In the genomic region with DNA sequence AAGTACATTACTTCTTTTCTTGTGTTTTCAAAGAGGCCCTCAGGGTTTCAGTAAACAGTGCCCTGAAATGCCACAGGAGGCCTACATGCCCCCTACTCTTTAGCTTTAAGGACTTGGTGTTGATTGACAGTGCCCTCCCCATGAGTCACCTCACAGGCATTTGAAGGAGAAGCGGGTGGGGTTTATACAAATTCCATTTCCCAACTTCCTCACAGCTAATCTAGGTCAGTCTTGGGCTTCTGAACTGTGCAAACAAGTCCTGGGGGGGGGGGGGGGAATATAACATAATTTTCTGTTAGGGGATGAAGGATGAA, we compare ENCODE assay signal across 9 mouse cellular contexts. TPM values are rescaled to one million over a fixed set of nuclear protein-coding genes. Genes with fewer than 3 reads are reported as not detected.
DNase-seq lines count a peak whose midpoint lies in the region; ATAC-seq and TF ChIP-seq lines count a peak whose summit lies in the region.
"Had no signal": no experiment of that assay in that cellular context is flagged by ENCODE, and none has a peak within 500 bp of the region (broad histone marks: within the 10 kb centered on the region; RNA-seq: fewer than 3 reads in every experiment).

No protein-coding gene starts in this region.

- H3K9me3 ChIP-seq in heart, postnatal 0 days (replicated peaks; ENCODE audit: control insufficient read depth, low read length) = no peaks in the 10 kb centered on the region
- H3K9me3 ChIP-seq in heart, embryonic 12.5 days (replicated peaks) = no peaks in the 10 kb centered on the region
- no peaks in the 10 kb centered on the region for H3K9me3 ChIP-seq in lung, embryonic 16.5 days (ENCODE audit: control insufficient read depth, low read length)

- H3K4me1 ChIP-seq in heart, postnatal 0 days (ENCODE audit: control insufficient read depth, insufficient read depth) = no peaks in the 10 kb centered on the region
- H3K4me1 ChIP-seq in heart, embryonic 12.5 days (replicated peaks) = peaks cover 9% of the 10 kb centered on the region
- peaks cover 34% of the 10 kb centered on the region for H3K4me1 ChIP-seq in bone marrow macrophage, adult 2 months (ENCODE audit: control insufficient read depth, insufficient read depth, low read length)
- H3K4me1 ChIP-seq in lung, embryonic 16.5 days (replicated peaks; ENCODE audit: control insufficient read depth, insufficient read depth, low read length) = peaks cover 7% of the 10 kb centered on the region; the same call in 1 of the 2 replicates

- no peak overlapping the region for H3K27ac ChIP-seq in heart, postnatal 0 days (ENCODE audit: low read depth)
- no peak overlapping the region for H3K27ac ChIP-seq in heart, embryonic 12.5 days (ENCODE audit: poor library complexity, severe bottlenecking)
- H3K27ac ChIP-seq in bone marrow macrophage, adult 2 months (ENCODE audit: insufficient read depth, low read depth, low read length) = peak overlapping the region; percentile 100
- H3K27ac ChIP-seq in lung, embryonic 16.5 days (ENCODE audit: low read length) = peak overlapping the region; percentile 95

- WGBS in heart, postnatal 0 days = 4% methylated on average over 1 of the region's 1 CpGs
- WGBS in heart, embryonic 12.5 days = 8% methylated on average over 1 of the region's 1 CpGs
- 24% methylated on average over 1 of the region's 1 CpGs for WGBS in lung, embryonic 16.5 days

- peak; percentile 54; the same call in 1 of the 2 replicates for ATAC-seq in heart, postnatal 0 days (ENCODE audit: insufficient read depth, low read depth)
- ATAC-seq in heart, embryonic 12.5 days (ENCODE audit: insufficient number of reproducible peaks, low FRiP score) = no peak
- peak; percentile 88 for ATAC-seq in lung, embryonic 16.5 days (ENCODE audit: low read depth)

- TF ChIP-seq EP300 in heart, postnatal 0 days (IDR thresholded peaks at IDR 0.05; ENCODE audit: low read depth) = no peak

- H3K9ac ChIP-seq in heart, postnatal 0 days (replicated peaks; ENCODE audit: low read depth, low read length) = no peak overlapping the region
- H3K9ac ChIP-seq in heart, embryonic 12.5 days = no peak overlapping the region
- no peak overlapping the region for H3K9ac ChIP-seq in lung, embryonic 16.5 days (ENCODE audit: low read length)

- H3K27me3 ChIP-seq in heart, postnatal 0 days (ENCODE audit: control insufficient read depth, insufficient read depth, low read length) = no peaks in the 10 kb centered on the region
- H3K27me3 ChIP-seq in heart, embryonic 12.5 days (replicated peaks) = no peaks in the 10 kb centered on the region
- no peaks in the 10 kb centered on the region for H3K27me3 ChIP-seq in lung, embryonic 16.5 days (ENCODE audit: control insufficient read depth, insufficient read depth, low read depth, low read length)

- DNase-seq in heart, postnatal 0 days (ENCODE audit: low spot score) = no peak
- peak; percentile 51 for DNase-seq in A20 (ENCODE audit: low read depth, low spot score)
- DNase-seq in left cerebral cortex, postnatal 4 days = no peak
- no peak for DNase-seq in gastrocnemius, adult 18-20 months (ENCODE audit: low spot score)
- DNase-seq in cerebellum, adult 18-20 months = no peak

- TF ChIP-seq CTCF in heart, postnatal 0 days (IDR thresholded peaks at IDR 0.05; ENCODE audit: low read depth) = no peak
- no peak for TF ChIP-seq CTCF in bone marrow macrophage, adult 2 months (IDR thresholded peaks at IDR 0.05; ENCODE audit: low read depth, low read length)

- H3K4me3 ChIP-seq in heart, postnatal 0 days (ENCODE audit: low read depth, low read length) = no peak overlapping the region
- H3K4me3 ChIP-seq in heart, embryonic 12.5 days = no peak overlapping the region
- peak overlapping the region; percentile 87 for H3K4me3 ChIP-seq in bone marrow macrophage, adult 2 months (ENCODE audit: insufficient read depth, low read length)
- H3K4me3 ChIP-seq in lung, embryonic 16.5 days (ENCODE audit: low read length) = no peak overlapping the region

- H3K36me3 ChIP-seq in heart, postnatal 0 days (replicated peaks; ENCODE audit: control insufficient read depth, insufficient read depth, low read length) = no peaks in the 10 kb centered on the region
- H3K36me3 ChIP-seq in heart, embryonic 12.5 days = no peaks in the 10 kb centered on the region
- H3K36me3 ChIP-seq in lung, embryonic 16.5 days (ENCODE audit: control insufficient read depth, insufficient read depth, low read length) = peaks cover 7% of the 10 kb centered on the region; the same call in 1 of the 2 replicates

- intact Hi-C loops in left cerebral cortex, postnatal 4 days (cut with DNase I) = no loop called here

- no peak for TF ChIP-seq POLR2A in bone marrow macrophage, adult 2 months (IDR thresholded peaks at IDR 0.05; ENCODE audit: borderline replicate concordance, low read depth, low read length)

- H3K4me2 ChIP-seq in heart, postnatal 0 days (ENCODE audit: low read depth, low read length) = no peak overlapping the region
- no peak overlapping the region for H3K4me2 ChIP-seq in heart, embryonic 12.5 days
- no peak overlapping the region for H3K4me2 ChIP-seq in lung, embryonic 16.5 days (ENCODE audit: low read depth, low read length)

RNA-seq across cellular contexts. Expression of gene Mpeg1, which starts 3.1 kb away (rescaled TPM):
- total RNA-seq in heart, postnatal 0 days (2014; rRNA removed; ENCODE audit: low replicate concordance) = 0.46 and 3.6 TPM in 2 replicates
- polyA plus RNA-seq in heart, postnatal 0 days (2015; fragmentation: Nextera tagmentation; extraction: Ambion mirVana) = 0.36 and 0.37 TPM in 2 replicates
- 0.06 and 0.18 TPM in 2 replicates for polyA plus RNA-seq in heart, embryonic 12.5 days (2016; fragmentation: Nextera tagmentation; extraction: Ambion mirVana)
- polyA plus RNA-seq in bone marrow macrophage, adult 2 months (2012; ENCODE audit: insufficient read depth, insufficient read length, missing spikeins) = 2,155 and 2,361 TPM in 2 replicates
- polyA plus RNA-seq in lung, embryonic 16.5 days (2015; fragmentation: Nextera tagmentation; extraction: Ambion mirVana) = 0.79 and 0.88 TPM in 2 replicates
- 1 to 10 TPM; 3.7 to 5.0 TPM for total RNA-seq in left cerebral cortex, postnatal 4 days (2021)
- 1 to 10 TPM in 1 of 2 experiments, under 1 TPM in 1; 0.80 to 1.6 TPM for total RNA-seq in gastrocnemius, adult 18-20 months (2021)

RNA-seq across cellular contexts. Expression of gene Pfpl, which starts 36.0 kb away (rescaled TPM):
- not detected in 2 replicates for total RNA-seq in heart, postnatal 0 days (2014; rRNA removed; ENCODE audit: low replicate concordance)
- polyA plus RNA-seq in heart, postnatal 0 days (2015; fragmentation: Nextera tagmentation; extraction: Ambion mirVana) = not detected in 2 replicates
- polyA plus RNA-seq in heart, embryonic 12.5 days (2016; fragmentation: Nextera tagmentation; extraction: Ambion mirVana) = not detected in 2 replicates
- polyA plus RNA-seq in bone marrow macrophage, adult 2 months (2012; ENCODE audit: insufficient read depth, insufficient read length, missing spikeins) = not detected in 2 replicates
- not detected in 2 replicates for polyA plus RNA-seq in lung, embryonic 16.5 days (2015; fragmentation: Nextera tagmentation; extraction: Ambion mirVana)
- total RNA-seq in left cerebral cortex, postnatal 4 days (2021) = not detected
- total RNA-seq in gastrocnemius, adult 18-20 months (2021) = not detected
- total RNA-seq: layer of hippocampus, postnatal 10 days had no signal

RNA-seq across cellular contexts. Expression of gene Dtx4, which starts 37.6 kb away (rescaled TPM):
- 1.5 and 3.8 TPM in 2 replicates for total RNA-seq in heart, postnatal 0 days (2014; rRNA removed; ENCODE audit: low replicate concordance)
- 1.2 and 1.3 TPM in 2 replicates for polyA plus RNA-seq in heart, postnatal 0 days (2015; fragmentation: Nextera tagmentation; extraction: Ambion mirVana)
- polyA plus RNA-seq in heart, embryonic 12.5 days (2016; fragmentation: Nextera tagmentation; extraction: Ambion mirVana) = 1.4 and 1.7 TPM in 2 replicates
- polyA plus RNA-seq in bone marrow macrophage, adult 2 months (2012; ENCODE audit: insufficient read depth, insufficient read length, missing spikeins) = 18.5 and 19.3 TPM in 2 replicates
- 16.0 and 16.5 TPM in 2 replicates for polyA plus RNA-seq in lung, embryonic 16.5 days (2015; fragmentation: Nextera tagmentation; extraction: Ambion mirVana)
- total RNA-seq in left cerebral cortex, postnatal 4 days (2021) = 100 to 1,000 TPM; 124 to 146 TPM
- total RNA-seq in gastrocnemius, adult 18-20 months (2021) = 1 to 10 TPM; 2.9 to 3.7 TPM

RNA-seq across cellular contexts. Expression of gene Olfr1441, which starts 46.4 kb away (rescaled TPM):
- not detected in 2 replicates for total RNA-seq in heart, postnatal 0 days (2014; rRNA removed; ENCODE audit: low replicate concordance)
- not detected in 2 replicates for polyA plus RNA-seq in heart, postnatal 0 days (2015; fragmentation: Nextera tagmentation; extraction: Ambion mirVana)
- not detected in 2 replicates for polyA plus RNA-seq in heart, embryonic 12.5 days (2016; fragmentation: Nextera tagmentation; extraction: Ambion mirVana)
- not detected in 2 replicates for polyA plus RNA-seq in bone marrow macrophage, adult 2 months (2012; ENCODE audit: insufficient read depth, insufficient read length, missing spikeins)
- not detected in 2 replicates for polyA plus RNA-seq in lung, embryonic 16.5 days (2015; fragmentation: Nextera tagmentation; extraction: Ambion mirVana)
- not detected for total RNA-seq in left cerebral cortex, postnatal 4 days (2021)
- total RNA-seq in gastrocnemius, adult 18-20 months (2021) = not detected
- total RNA-seq: layer of hippocampus, postnatal 10 days had no signal

Comparison
In these comparisons a context has a peak if more than half of its experiments do, and no peak if none do; other contexts are left out.
1. H3K27ac ChIP-seq: peak in bone marrow macrophage, adult 2 months (single experiment) and lung, embryonic 16.5 days (single experiment); none in heart, postnatal 0 days (single experiment) and heart, embryonic 12.5 days (single experiment).
2. RNA of gene Mpeg1, which starts 3.1 kb away (polyA plus RNA-seq): 2,155 to 2,361 TPM in bone marrow macrophage, adult 2 months; 0.79 to 0.88 TPM in lung, embryonic 16.5 days, 0.36 to 0.37 TPM in heart, postnatal 0 days and 0.06 to 0.18 TPM in heart, embryonic 12.5 days; every median in the first group is over 1,000 times any median in the second.